Mouse (Mus musculus) CH12F3 (cell line): ENCODE measurements around the gene Them7.

Experiments
- in situ Hi-C: fragments of 300-500 bp; cut with MboI; formaldehyde crosslinking; loops from 2 replicates; pipeline ENCODE4 v1.14.3; 2020; ENCODE audit warnings: low sequenced_read_pairs

Them7 gene

DNA sequence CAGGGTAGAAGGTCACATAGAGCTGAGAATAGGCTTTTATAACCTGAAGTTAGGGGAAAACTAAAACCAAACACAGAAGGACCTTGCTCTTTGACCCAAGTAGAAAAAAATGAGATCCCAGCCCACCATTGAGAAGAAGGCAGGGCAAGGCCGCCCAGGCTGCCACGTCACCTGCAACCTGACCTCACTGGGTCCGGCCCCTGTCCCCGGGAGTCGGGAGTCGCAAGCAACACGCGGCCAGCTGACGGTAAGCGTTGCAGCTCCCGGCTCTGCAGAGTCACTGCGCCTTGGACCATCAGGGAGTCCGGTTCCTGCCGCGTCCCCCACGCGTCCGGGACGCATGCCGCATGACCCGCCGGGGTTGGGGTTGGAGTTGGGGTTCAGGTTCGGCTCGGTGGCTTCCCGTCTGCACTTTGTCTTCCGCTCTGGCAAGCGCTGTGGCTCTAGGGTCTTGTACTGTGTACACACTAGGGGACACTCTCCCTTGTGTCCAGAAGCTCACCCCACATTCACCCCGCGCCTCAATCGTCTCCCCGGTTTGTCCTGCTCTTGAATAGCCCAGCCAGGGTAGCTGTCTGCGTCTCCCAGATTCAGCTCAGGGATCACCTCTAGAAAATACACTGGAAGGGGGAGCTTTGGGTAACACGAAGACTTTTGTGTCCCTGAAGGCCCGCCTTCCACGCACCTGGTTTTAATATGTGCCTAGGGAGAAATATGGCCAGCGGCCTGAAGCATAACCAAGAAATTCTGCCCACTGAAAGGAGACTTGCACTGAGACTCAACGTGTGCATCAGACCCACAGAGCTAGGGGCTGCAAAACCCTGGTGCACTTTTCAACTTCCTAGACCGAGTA lies at the start of gene Them7:
Gene Them7 (plus strand): TSS at position 187 of the 853 bp plus-strand sequence.
- in situ Hi-C loops, result no loop called here

DNA sequence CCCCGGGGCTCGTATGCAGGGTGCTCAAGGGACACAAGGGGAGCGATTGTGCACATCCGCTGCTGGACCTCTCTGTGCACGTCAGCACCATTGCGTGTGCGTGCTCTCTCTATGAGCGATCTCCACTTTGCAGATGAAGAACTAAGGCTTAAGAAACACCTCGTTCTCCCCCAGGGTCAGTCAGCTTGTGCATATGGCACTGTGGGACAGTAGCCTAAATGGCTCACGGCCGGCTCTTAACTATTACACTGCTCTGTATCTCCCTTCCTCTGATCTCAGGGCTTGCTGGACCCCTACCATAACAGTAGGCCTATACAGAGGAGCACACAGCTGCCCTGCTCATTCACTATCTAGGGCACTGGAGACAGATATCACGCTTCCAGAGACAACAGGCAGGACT lies 45.2 kb upstream of the Them7 start:
- in situ Hi-C loops, result no loop called here

DNA sequence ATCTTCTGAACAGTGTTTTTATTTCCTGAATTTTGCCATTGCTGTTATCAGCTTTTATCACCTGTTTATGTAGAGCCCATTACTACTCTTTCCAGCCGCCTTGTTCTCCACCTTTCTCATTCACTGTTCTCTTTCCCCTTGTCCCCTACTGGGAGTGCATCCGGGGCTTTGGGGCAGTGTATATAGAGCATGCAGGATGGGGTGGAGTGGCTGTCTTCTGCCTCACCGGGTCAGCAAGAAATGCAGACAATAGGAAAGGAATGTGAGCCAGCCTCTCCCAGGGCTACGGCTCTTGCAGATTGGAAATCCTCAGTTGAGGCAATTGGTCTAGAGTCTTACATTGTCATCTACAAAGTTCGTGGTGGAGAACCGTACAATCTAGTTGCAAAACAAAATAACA lies 41.6 kb upstream of the Them7 start:
- in situ Hi-C loops, result no loop called here

GRCm38 (mm10) chr2:105185140-105185539 lies 39.0 kb upstream of the Them7 start:
- in situ Hi-C loops, result no loop called here

DNA sequence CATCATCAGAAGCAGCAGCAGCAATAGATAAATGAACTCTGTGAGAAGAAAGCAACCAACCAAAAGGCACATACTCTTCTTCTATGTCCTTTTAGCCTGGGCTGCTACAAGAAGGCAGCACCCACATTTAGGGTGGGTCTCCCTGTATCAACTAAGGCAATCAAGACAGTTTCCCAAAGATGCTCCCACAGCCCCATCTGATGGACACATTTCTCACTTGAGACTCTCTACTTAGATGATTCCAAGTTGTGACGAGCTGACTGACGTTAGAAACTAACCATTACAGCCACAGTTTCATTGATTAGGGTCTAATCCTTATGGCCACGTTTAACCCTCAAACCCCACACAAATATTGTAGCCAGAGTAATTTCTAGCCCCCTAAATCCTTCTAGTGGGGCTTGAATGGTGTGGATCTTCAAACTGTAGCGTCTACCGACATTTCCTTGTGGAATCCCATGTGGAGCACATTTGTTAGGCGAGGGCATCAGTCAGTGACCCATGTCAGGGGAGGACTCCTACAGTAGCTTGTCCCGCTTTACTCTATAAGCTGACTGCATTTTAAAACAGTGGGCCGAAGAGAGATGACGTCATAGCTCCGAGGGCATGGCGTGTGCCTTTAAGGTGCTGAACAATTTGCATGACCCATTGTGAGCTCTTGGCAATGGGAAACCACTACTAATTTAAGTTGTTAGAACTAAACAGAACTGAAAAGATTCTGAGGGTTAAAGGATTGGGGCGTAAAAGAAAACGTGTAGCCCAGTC lies 38.2 kb upstream of the Them7 start:
- in situ Hi-C loops, result no loop called here

- in situ Hi-C loops, result no loop called here
Measured at GRCm38 (mm10) chr2:105186591-105186990, 37.5 kb upstream of the Them7 start.

DNA sequence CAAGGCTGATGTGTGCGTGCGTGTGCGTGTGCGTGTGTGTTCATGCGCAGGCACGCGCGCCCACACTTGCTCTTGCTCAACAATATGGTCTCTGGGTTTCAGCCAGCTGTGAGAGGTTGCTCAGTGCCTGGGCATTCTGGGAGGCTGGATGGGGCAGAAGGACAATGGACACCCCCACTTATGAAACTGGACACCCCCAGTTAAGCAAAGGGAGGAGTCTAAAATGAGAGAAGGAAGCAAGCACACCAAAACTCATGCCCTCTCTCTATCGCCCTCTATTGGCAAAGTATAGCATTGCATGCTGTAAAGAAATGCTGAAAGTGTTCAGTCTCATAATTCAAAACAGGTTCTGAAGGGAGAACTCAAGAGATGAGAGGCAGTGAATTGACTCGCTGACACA lies 35.9 kb upstream of the Them7 start:
- in situ Hi-C loops, result no loop called here

DNA sequence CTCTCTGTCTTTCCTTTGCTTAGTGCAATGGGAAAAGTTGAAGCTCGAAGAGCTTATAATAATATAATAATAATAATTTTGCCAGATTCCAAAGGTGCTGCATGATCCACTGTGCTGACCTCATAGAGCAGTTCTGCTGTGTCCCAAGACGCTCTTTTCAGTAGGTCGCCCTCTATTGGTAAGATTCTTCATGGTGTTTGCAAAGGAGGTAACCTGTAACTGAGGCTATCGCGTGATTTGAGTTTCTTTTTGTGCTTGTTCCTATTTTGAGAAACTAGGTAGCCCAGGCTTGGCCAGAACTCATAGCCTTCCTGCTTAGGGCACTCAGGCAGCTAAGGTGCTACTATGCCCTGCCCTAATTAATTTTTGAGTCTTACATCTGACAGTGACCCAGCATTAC lies 34.8 kb upstream of the Them7 start:
- in situ Hi-C loops, result no loop called here

- in situ Hi-C loops, result no loop called here
Measured at GRCm38 (mm10) chr2:105200152-105200551, 24.0 kb upstream of the Them7 start.

DNA sequence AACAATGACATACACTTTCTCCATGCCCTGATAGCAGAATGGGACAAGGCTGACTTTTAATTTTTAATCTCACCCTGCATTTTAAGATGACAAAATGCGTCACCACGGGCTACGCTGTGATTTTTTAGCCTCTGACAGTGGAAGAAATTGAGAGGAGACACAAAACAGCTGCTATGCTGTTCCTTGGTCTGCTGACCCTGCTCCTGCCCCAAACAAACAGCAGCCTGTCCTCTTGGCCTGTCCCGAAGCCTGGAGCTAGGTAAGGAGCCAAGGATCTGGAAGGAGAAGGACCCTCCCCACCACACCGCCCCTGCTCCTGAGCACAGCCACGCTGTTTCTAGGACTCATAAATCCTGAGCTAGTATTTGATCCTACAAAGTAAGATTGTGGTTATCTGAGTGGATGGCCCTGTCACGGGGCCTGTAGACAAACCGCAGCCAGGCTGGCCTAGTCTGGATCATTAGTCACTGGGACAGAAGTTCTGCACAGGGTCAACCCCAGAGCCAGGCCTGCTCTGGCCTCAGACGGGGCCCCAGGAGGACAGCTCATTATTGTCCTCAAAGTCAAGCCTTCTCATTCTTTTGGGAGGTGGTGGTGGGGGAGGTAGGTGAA lies 17.5 kb upstream of the Them7 start:
- in situ Hi-C loops, result no loop called here

DNA sequence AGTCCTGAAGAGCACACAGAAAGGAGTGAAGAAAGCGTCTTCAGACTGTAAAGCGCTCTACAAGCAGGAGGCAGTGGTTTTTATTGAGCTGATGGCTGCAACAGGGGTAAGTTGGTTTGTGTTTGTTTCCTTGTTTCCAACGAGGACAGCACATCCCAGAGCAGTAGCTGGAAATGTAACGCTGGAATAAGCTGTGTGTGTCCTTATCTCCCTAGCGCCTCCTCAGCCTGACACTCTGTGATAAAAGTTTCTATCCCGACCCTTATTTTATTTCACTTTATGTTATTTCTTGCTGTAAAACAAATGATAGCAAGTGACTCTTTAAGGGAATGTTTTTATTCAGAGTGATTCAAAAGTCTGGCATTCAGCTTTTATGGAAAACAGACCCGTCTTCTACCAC lies 11.3 kb upstream of the Them7 start:
- in situ Hi-C loops, result no loop called here

DNA sequence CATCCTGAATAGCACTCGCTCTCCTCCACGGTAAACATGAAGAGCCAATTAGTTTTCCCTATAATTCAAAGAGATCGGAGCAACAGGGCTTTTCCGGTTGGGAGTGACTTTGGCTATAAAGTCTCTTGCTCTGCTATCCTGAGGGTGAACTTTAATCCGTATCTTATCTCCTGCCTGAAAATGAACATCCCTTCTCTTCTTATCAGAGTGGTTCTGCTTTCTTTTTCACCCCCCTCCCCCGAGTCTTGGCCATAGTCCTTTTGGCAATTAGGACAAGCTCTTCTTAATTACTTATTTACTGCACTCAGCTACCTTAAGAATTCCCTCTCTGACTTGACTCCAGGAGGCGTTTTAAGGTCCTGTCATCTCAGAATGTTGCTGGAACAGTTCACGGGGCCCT lies 8.2 kb upstream of the Them7 start:
- in situ Hi-C loops, result no loop called here

DNA sequence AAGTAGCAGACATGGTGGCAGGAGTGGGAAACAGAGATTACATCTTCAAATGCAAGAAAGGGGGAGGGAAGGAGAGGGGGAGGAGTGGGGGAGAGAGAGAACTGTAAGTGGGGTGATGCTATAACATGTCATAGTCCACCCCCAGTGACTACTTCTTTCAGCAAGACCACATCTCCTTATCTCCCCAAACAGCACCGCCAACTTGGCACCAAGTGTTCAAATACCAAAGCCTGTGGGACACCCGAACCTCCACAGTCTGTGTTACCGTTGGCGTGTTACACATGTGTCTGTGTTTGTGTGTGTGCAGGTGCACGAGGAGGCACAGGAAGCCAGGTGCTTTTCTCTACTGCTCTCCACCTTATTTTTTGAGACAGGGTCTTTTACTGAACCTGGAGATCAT lies 4.9 kb upstream of the Them7 start:
- in situ Hi-C loops, result no loop called here

DNA sequence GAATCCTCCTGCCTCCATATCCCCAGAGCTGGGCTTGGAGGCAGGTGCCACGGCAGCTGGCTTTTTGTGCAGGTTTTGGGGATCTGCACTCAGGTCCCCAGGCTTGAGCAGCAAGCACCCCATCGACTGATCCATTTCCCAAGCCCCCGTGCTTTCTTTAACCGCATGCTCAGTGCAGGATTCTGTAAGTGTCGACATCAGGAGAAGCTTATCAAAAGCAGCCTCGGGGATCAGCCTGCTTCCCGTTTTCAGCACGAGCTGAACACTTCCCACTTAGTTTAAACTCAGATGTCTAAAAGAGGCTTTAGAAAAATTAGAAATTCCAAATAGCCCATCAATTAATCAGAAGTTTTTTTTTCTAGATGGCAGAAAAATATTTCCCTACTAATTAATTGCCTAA lies 4.5 kb upstream of the Them7 start:
- in situ Hi-C loops, result no loop called here

DNA sequence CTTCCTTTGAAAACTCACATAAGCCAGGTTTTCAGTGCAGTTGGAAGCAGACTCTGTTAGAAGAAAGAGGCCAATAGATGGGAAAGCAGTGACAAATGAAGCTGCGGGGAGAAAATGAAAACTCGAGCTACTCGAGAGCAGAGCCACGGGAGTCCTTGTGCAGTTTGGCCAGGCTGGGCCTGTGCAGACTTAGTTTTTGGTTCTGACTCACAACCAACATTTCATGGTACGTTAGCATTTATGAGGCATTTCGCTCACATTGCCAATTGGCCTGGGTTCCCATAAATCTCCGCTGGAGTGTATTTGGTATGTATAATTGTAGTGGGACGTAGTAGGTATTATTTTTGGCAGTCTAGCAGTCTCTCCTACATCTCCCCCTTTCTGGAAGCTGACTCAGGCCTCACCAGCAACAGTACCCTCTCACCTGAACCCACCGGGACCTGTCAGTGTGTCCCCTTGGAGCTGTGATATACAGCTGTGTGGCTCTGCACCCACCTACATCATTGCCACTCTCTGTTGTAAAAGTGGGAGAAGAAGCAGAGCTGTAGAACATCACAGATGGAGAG lies 3.3 kb upstream of the Them7 start:
- in situ Hi-C loops, result no loop called here

- in situ Hi-C loops, result no loop called here
Measured at GRCm38 (mm10) chr2:105223606-105224005, 514 bp upstream of the Them7 start.

- in situ Hi-C loops, result loop anchor here (25.0 kb wide), 1 partner anchor 338 kb away; no protein-coding TSS in a partner anchor
Measured at GRCm38 (mm10) chr2:105224987-105225375, 861 bp downstream of the Them7 start.

DNA sequence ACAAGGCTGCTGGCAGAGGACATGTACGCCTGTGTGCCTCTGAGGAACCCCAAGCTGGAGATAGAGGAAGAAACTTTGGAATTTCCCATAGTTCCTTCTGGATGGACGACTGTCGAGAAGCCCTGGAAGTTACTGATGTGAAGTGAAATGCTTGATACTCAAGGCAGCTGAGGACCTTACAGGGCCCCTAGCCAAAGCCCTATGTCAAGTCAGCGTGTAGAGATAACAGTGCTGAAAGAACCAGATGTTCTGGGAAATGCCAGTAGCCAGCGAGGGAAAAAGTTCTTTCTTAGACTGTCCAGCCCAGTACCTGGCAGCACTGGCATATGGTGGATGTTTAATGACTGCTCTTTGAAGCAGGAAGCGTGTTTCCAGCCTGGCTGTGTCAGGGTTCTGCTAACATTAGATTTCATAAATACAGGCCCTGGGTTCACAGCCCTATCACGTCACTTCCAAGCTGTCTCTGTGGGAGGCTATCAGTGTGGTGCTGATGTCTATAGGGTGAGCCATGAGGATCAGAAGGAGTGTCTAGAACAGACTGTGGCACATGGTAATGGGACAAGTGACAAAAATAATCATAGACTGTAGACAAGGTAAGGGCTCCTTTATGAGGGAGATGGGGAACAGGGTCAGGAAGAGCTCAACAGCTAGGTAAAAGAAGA lies 2.3 kb downstream of the Them7 start:
- in situ Hi-C loops, result loop anchor here (25.0 kb wide), 1 partner anchor 339 kb away; no protein-coding TSS in a partner anchor

GRCm38 (mm10) chr2:105228416-105228815 lies 4.3 kb downstream of the Them7 start:
- in situ Hi-C loops, result loop anchor here (25.0 kb wide), 1 partner anchor 341 kb away; no protein-coding TSS in a partner anchor

GRCm38 (mm10) chr2:105230333-105230732 lies 6.2 kb downstream of the Them7 start:
- in situ Hi-C loops, result loop anchor here (25.0 kb wide), 1 partner anchor 343 kb away; no protein-coding TSS in a partner anchor

DNA sequence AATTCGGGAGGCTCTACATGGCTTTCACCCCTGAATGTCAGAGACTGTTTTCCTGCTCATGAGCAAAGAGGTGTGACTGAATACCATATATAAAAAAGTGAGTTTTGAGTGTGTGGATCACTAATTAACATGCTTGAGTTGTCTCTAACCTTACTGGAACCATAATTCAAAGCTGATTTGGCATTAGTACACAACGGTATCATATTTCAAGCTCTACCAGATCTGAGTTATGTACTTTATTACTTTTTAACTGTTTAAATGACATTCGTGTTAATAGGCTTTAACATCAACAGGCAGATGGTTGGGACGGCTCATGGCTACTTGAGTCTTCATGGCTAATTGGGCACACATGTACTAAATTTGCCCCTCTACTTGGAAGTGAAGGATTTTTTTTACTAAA lies 8.3 kb downstream of the Them7 start:
- in situ Hi-C loops, result loop anchor here (25.0 kb wide), 1 partner anchor 345 kb away; no protein-coding TSS in a partner anchor
